Mouse (Mus musculus) neutrophil, adult 5-6 weeks (primary cell): ENCODE measurements around the gene Spdye4a. TPM values are rescaled to one million over a fixed set of nuclear protein-coding genes. Genes with fewer than 3 reads are reported as not detected.

ENCODE experiments used
- ATAC-seq: fragments of 151-379, 151-347 bp; 2 replicates; pipeline ENCODE4 v1.8.0; 2017; ENCODE audit warnings: mild to moderate bottlenecking, moderate TSS enrichment; ENCODE audit not compliant: insufficient number of reproducible peaks, poor library complexity, low FRiP score, severe bottlenecking; ENCODE audit errors: extremely low read depth
- total RNA-seq: library from RNA; stranded (forward); fragments of 200-1000 nt; gene quantifications from 2 replicates; pipeline ENCODE4 v1.2.3, GENCODE M21; 2017

Gene Spdye4a
- not detected in 2 replicates for total RNA-seq

DNA sequence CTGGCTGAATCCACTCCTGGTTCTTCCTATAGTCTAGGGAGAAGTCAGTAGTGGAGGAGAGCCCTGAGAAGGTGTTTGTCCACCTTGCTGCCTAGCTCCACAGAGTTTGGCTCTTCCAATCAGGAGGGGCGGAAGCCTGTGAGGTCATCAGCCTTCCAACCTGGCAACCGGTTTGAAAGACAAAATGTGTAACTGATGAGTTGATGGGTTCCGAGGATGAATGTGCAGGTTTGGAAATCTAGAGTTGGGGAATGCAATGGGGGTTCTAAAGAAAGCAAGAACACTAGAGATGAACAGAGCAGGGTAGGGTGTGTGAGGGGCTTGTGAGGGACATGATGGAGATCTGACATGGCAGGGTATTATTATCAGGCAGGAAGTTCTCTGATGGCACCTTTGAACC, at the start of gene Spdye4a:
Gene Spdye4a, minus strand, starts transcription at position 101 of the 400 bp plus-strand sequence.
- no peak for ATAC-seq

DNA sequence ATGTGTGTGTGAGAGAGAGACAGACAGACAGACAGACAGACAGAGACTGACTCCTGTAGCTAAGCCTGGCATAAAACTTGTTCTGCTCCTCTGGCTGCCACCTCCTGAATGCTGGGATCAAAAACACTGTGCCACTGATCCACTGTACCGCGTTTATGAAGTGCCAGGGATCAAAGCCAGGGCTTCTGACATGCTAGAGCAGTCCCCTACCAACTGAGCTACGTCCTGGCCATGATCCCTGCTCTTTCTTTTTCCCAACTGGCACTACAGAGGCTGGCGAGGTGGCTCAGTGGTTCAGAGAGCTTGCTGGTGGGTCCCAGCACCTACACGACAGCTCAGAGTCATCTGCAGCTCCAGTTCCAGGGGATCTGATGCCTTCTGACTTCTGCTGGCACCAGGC, 49.1 kb upstream of the Spdye4a start:
- no peak for ATAC-seq

DNA sequence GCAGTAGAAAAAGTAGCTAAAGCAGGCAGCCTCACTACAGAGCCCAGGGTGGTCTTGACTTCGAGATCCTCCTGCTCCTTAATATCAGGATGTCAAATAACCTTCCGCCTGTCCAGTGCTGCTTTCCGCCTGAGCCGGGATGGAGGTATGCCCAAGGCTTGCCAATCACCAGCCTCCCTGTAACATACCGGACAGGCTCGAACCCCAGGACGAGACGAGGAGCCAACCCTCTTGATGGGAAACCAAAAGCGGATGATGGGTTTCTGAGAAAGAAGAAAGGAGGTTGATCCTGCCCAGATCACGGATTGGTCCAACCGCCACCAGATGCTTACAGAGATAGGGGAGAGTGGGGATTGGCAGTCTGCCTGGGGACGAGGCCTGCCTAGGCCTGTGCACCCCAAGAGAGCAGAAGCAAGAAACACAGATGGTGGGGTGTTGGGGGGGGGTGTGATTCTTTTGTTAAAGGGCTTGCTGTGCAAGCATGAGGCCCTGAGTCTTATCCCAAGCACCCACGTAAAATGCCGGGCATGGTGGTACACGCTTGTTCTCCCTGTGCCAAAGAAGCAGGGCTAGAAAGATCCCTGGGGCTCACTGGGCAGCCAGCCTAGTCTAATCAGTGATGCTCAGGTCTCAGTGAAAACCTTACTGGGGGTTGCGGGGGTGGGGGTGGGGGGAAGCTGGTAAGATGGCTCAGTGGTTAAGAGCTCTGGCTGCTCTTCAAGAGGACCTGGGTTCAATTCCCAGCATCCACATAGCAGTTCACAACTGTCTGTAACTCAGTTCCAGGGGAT, 46.0 kb upstream of the Spdye4a start:
- ATAC-seq = no peak

- no peak for ATAC-seq
Measured at GRCm38 (mm10) chr5:143272108-143272507, 45.4 kb upstream of the Spdye4a start.

DNA sequence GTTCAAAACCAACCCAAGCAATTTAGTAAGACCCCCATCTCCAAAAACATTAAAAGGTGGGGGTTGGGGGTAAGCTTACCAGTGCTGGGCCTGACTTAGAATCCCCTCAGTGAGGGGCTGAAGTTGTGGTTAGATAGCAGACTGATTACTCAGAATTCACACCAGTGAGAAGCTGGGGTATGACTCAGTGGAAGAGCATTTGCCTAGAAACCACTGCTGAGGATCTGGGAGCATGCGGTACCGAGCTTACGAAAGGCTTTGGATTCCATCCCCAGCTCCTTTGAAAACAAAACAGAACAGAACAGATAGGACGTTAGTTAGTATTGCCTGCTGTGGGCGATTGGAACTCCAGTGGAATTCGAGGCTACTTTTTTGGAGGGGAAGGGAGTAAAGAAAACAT, 45.0 kb upstream of the Spdye4a start:
- ATAC-seq = no peak

DNA sequence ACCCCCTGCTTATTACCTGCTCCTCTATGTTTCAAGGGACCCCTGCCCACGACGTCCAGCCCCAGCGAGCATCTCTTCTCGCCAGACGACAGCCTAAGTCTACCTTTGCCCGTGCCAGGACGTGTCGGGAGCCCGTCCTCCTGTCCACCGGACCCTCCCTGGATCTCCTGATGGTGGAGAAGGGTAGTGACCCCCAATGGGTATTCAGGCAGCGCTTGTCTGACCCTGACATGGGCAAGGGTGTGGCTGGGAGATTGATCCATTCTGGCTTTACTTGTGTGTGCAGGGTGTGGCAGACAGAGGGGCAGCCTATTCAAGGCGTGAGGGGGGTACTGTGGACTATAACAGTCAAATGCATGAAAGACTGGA, 43.4 kb upstream of the Spdye4a start:
- 0 out of 2 replicates have a peak, but pooled peaks have one; percentile 10 for ATAC-seq

DNA sequence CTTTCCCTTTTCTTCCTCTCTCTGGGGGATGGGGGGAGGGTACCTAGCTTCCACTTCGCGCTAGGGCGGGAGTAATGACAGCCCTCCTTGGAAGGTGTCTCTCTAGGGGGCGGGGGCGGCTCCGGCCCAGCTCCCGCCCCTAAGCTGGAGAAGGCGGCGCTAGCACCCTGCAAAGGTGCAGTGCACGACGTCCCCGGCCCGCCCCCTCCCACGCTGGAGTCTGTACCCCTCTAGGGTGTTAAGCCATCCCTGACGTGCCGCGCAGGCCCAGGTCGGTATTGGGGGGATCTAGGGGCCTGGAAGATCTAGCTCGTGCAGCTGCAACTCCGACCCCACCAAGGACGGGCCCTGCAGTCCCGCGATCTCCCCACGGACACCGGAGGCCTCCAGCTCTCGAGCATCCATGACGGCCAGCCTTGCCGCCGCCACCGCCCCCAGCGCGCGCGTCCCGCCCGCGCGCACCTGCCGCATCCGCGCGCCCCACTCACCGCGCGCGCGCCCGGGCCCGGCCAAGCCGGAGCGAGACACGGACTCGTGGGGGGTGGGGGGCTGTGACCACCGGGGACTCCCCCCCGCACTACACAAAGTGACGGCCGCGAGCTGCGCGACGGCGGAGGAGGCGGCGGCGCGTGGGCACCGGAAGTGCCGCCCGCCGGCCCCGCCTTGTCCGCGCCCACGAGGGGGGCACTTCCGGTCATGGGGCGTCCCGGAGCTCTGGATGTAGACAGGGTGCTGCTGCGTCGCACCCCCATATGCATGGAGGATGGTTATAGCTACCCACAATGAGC, 42.9 kb upstream of the Spdye4a start, which contains the start of gene Zfp316:
Gene Zfp316, minus strand, starts transcription at position 660 of the 788 bp plus-strand sequence.
- 0 out of 2 replicates have a peak, but pooled peaks have one; percentile 3 for ATAC-seq

GRCm38 (mm10) chr5:143268985-143269362, 42.3 kb upstream of the Spdye4a start:
- ATAC-seq = no peak

- no peak for ATAC-seq
Measured at GRCm38 (mm10) chr5:143266794-143267193, 40.1 kb upstream of the Spdye4a start.

DNA sequence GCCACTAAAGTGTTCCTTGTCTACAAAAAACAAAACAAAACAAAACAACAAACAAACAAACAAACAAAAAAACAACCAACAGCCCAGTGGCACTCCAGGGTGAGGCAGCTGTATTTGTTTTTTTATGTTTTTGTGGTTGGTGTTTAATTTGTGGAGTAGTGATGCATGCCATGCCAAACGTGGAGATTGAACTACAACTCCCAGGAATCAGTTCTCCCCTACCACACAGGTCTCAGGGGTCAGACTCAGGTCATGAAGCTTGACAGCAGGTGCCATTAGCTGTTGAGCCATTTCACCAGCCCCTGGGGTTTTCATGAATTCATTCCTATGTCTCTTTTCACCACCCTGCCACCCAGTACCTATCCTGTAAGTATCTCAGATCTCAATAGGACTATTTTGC, 38.7 kb upstream of the Spdye4a start:
- ATAC-seq = no peak

GRCm38 (mm10) chr5:143264689-143265088, 38.0 kb upstream of the Spdye4a start:
- no peak for ATAC-seq

DNA sequence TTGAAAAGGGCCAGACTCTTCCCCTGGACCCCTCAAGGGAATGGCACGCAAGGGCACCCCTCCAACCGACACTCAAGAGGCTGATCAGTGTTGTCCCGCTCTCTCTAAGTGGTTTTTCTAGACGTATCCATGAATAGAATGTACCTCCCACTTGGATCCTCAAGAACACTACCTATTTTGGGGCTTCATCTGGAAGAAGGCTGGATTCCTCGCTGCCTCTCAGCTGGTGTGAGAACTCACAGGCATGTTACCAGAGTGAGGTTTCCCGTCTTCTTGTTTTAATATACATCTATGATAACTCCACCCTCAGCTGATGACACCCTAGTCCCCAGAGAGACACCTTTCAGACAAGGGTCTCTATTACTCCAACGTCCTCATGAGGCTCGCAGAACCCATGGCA, 34.9 kb upstream of the Spdye4a start:
- ATAC-seq = no peak

DNA sequence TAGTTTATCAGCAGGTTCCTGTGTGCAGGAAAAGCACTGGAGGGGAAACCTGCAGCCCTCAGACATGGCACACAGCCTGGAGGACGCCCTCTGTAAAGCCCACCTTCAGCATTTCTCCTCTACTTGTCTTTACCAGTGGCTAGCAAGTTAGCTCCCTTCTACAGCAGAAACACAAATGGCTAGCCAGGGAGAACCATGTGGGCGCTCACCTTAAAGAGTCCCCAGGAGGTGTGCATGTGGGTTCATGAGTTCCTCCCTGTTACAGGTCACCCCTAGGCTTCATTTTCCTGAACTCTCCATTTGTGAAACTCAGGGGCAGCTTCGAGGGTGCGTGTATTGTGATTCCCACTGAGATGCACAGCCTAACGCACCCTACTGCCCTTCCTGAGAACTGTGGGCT, 29.1 kb upstream of the Spdye4a start:
- ATAC-seq = no peak

DNA sequence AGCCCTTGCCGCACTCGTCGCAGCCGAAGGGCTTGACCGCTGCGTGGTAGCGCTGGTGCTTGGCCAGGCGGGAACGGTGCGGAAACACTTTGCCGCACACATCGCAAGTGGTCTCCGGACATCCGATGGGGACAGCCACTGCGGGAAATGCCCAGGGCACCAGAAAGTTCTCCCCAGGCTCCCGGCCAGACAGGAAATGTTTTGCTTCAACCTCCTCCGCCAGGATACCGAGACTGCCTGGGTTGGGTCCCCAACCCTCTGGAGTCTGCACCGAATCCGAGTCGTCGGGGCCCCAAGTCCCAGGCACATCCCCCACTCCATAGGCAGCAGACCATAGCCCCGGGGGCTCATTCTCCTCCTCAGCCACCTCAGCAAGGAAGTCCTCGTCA, 28.4 kb upstream of the Spdye4a start:
- ATAC-seq = no peak

DNA sequence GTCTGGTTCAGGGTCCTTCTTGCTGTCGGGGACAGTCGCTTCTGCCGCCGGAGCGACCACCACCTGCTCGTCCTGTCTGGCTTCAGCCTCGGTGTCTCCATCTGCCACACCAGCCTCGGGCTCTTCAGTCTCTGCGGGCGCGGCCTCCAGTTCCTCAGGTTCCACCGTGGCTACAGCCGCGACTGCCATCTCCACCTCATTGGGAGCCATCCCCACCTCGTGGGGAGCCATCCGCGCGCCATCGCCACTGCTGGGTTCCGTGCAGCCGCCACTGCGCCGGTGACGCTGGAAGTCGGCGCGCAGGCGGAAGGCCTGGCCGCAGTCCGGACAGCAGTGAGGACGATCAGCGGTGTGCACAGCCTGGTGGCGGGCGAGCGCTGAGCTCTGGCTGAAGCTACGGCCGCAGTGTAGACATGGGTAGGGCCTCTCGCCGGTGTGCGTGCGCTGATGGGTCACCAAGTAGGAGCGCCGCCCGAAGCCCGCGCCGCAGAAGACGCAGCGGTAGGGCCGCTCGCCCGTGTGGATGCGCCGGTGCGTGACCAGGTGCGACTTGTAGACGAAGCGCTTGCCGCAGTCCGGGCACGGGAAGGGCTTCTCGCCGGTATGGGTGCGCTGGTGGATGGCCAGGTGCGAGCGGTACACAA, 27.9 kb upstream of the Spdye4a start:
- no peak for ATAC-seq

DNA sequence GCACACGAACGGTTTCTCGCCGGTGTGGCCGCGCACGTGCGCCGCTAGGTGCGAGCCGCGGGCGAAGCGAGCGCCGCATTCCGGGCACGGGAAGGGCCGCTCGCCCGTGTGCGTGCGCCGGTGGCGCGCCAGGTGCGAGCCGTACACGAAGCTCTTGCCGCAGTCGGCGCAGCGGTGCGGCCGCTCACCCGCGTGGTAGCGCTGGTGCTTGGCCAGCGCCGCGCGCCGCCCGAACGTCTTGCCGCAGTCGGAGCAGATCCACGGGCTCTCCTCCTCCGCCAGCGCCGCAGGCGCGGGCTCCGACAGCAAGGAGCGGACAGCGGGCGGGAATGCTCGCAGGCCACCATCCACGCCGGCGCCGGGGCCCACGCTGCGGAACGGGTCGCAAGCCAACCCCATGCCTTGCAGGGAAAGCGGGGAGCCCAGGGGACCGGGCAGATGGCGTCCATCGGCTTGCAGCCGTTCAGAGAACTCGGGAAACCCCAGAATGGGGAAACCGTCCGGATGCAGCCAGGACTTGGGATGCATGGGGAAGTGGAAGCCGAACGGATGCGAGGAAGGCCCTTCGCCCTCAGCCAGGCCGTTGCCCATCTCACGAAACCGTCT, 27.3 kb upstream of the Spdye4a start:
- ATAC-seq = no peak

GRCm38 (mm10) chr5:143253186-143253880, 26.6 kb upstream of the Spdye4a start:
- ATAC-seq = no peak

GRCm38 (mm10) chr5:143252791-143253185, 26.1 kb upstream of the Spdye4a start:
- no peak for ATAC-seq

- no peak for ATAC-seq
Measured at GRCm38 (mm10) chr5:143252039-143252438, 25.3 kb upstream of the Spdye4a start.
